Mouse (Mus musculus) heart, postnatal 36 days (tissue): Measurements from ENCODE around the gene Smg6. TPM values are rescaled to one million over a fixed set of nuclear protein-coding genes. Genes with fewer than 3 reads are reported as not detected.

Experiments used
- DNase-seq, 2 experiments: peaks; one replicate each; pipeline ENCODE4 v3.0.0; 2021 to 2022
- intact Hi-C: fragments of 180-260 bp; cut with DNase I; formaldehyde crosslinking; loops from one replicate; pipeline ENCODE4 v1.15.1; 2025
- total RNA-seq, 2 experiments: library from RNA; stranded (reverse); gene quantifications; 2 replicates each; pipeline ENCODE4 v1.2.3; 2021

Gene Smg6
- 10 to 100 TPM; 18.2 to 21.0 TPM for total RNA-seq

- intact Hi-C loops, result loop anchor here (5.0 kb wide), 1 partner anchor 242 kb away; the partner anchor contains the start of gene Hic1
- peak; percentile 89 to 94 for DNase-seq
Observed at GRCm38 (mm10) chr11:74925577-74926387, at the start of gene Smg6, which contains the start of gene Srr. TSS of gene Smg6 (plus strand) at chr11:74925823. TSS of gene Srr (minus strand) at chr11:74925948.

- intact Hi-C loops, result loop anchor here (1.0 kb wide), 1 partner anchor 20 kb away; no protein-coding TSS in a partner anchor
- DNase-seq, result peak; percentile 43 to 49
Observed at GRCm38 (mm10) chr11:74876801-74877200, 48.8 kb upstream of the Smg6 start.

GRCm38 (mm10) chr11:74880999-74881398 lies 44.6 kb upstream of the Smg6 start:
- DNase-seq, result no peak
- intact Hi-C loops, result no loop called here

GRCm38 (mm10) chr11:74881979-74882378 lies 43.6 kb upstream of the Smg6 start:
- no peak for DNase-seq
- intact Hi-C loops, result no loop called here

GRCm38 (mm10) chr11:74883098-74883497 lies 42.5 kb upstream of the Smg6 start:
- no peak for DNase-seq

GRCm38 (mm10) chr11:74894619-74895018 lies 31.0 kb upstream of the Smg6 start:
- DNase-seq, result no peak
- intact Hi-C loops, result no loop called here

More at GRCm38 (mm10) chr11:74883098-74883497, 42.5 kb upstream of the Smg6 start:
- intact Hi-C loops, result no loop called here

- DNase-seq, result peak; percentile 49 to 62
- intact Hi-C loops, result loop anchor here (1.0 kb wide), 1 partner anchor 19 kb away; no protein-coding TSS in a partner anchor
Observed at GRCm38 (mm10) chr11:74895980-74896900, 29.4 kb upstream of the Smg6 start.

GRCm38 (mm10) chr11:74896901-74897677 lies 28.5 kb upstream of the Smg6 start, which contains the start of gene Sgsm2:
TSS of gene Sgsm2 (minus strand) at chr11:74897060.
- intact Hi-C loops, result loop anchor here (1.0 kb wide), 1 partner anchor 20 kb away; no protein-coding TSS in a partner anchor
- peak; percentile 66 to 74 for DNase-seq

GRCm38 (mm10) chr11:74897678-74898516 lies 27.7 kb upstream of the Smg6 start, which contains the start of gene Tsr1:
TSS of gene Tsr1 (plus strand) at chr11:74898071.
- intact Hi-C loops, result no loop called here
- peak; percentile 84 to 87 for DNase-seq

- no peak for DNase-seq
- intact Hi-C loops, result no loop called here
Observed at GRCm38 (mm10) chr11:74898517-74898827, 27.2 kb upstream of the Smg6 start.

- no peak for DNase-seq
- intact Hi-C loops, result no loop called here
Observed at GRCm38 (mm10) chr11:74901555-74901954, 24.1 kb upstream of the Smg6 start.

GRCm38 (mm10) chr11:74902416-74902815 lies 23.2 kb upstream of the Smg6 start:
- intact Hi-C loops, result no loop called here
- DNase-seq, result no peak

GRCm38 (mm10) chr11:74907850-74908249 lies 17.8 kb upstream of the Smg6 start:
- intact Hi-C loops, result no loop called here
- DNase-seq, result no peak

GRCm38 (mm10) chr11:74908618-74909399 lies 16.8 kb upstream of the Smg6 start:
- intact Hi-C loops, result no loop called here
- no peak for DNase-seq

- DNase-seq, result no peak
- intact Hi-C loops, result no loop called here
Observed at GRCm38 (mm10) chr11:74909978-74910377, 15.6 kb upstream of the Smg6 start.

GRCm38 (mm10) chr11:74912492-74912891 lies 13.1 kb upstream of the Smg6 start:
- DNase-seq, result no peak
- intact Hi-C loops, result no loop called here

- intact Hi-C loops, result no loop called here
- no peak for DNase-seq
Observed at GRCm38 (mm10) chr11:74919249-74919648, 6.4 kb upstream of the Smg6 start.

- peak; percentile 23 to 33 for DNase-seq
- intact Hi-C loops, result no loop called here
Observed at GRCm38 (mm10) chr11:74924149-74924548, 1.5 kb upstream of the Smg6 start.
